Mouse (Mus musculus) ES-E14 (cell line): ENCODE results near the gene Ifi27l2b. TPM values are rescaled to one million over a fixed set of nuclear protein-coding genes. Genes with fewer than 3 reads are reported as not detected.

Source experiments
- DNase-seq: peaks from one replicate; pipeline ENCODE4 v3.0.0-alpha.2; 2013; ENCODE audit warnings: low read depth, low spot score
- H3K27ac ChIP-seq: 2 replicates; pipeline ENCODE4 v1.5.1; 2012; ENCODE audit warnings: low read depth, mild to moderate bottlenecking, low read length, moderate library complexity, mixed read lengths; ENCODE audit not compliant: poor library complexity, insufficient read depth, severe bottlenecking
- H3K36me3 ChIP-seq: 2 replicates; pipeline ENCODE4 v1.6.1; 2012; ENCODE audit warnings: mild to moderate bottlenecking, low read length, moderate library complexity, mixed read lengths; ENCODE audit not compliant: control insufficient read depth, poor library complexity, insufficient read depth, severe bottlenecking
- H3K4me1 ChIP-seq, 2 experiments: fragments of 150-350 bp in 1 of 2; sonication (generic) in 1 of 2; 2 replicates each; pipeline ENCODE4 v1.6.1; 2012; ENCODE audit warnings: low read length in 2 of 2, mild to moderate bottlenecking in 1 of 2, mixed read lengths in 1 of 2; ENCODE audit not compliant: control insufficient read depth in 2 of 2, insufficient read depth in 2 of 2, poor library complexity in 1 of 2
- H3K4me3 ChIP-seq, 2 experiments: fragments of 150-350 bp in 1 of 2; sonication (generic) in 1 of 2; 2 replicates each; pipeline ENCODE4 v1.5.1; 2012; ENCODE audit warnings: low read length in 2 of 2, low read depth in 1 of 2, mild to moderate bottlenecking in 1 of 2, mixed read lengths in 1 of 2; ENCODE audit not compliant: insufficient read depth in 1 of 2, poor library complexity in 1 of 2, severe bottlenecking in 1 of 2
- H3K9ac ChIP-seq: 2 replicates; pipeline ENCODE4 v1.6.1; 2012; ENCODE audit warnings: low read depth, mild to moderate bottlenecking, low read length, mixed read lengths; ENCODE audit not compliant: poor library complexity, insufficient read depth, severe bottlenecking
- H3K9me3 ChIP-seq: fragments of 150-350 bp; sonication (generic); 2 replicates; pipeline ENCODE4 v1.6.1; 2012; ENCODE audit warnings: low read depth, mild to moderate bottlenecking, low read length; ENCODE audit not compliant: control insufficient read depth, insufficient read depth
- CHD2 ChIP-seq: IDR thresholded peaks from 2 replicates; pipeline ENCODE4 v1.6.1; 2014; ENCODE audit warnings: mild to moderate bottlenecking, low read depth, low read length, inconsistent platforms
- HCFC1 ChIP-seq: IDR thresholded peaks from 2 replicates; pipeline ENCODE4 v1.6.1; 2012; ENCODE audit warnings: low read length, inconsistent platforms, borderline replicate concordance; ENCODE audit not compliant: insufficient read depth
- MAFK ChIP-seq: IDR thresholded peaks from 2 replicates; pipeline ENCODE4 v1.6.1; 2014; ENCODE audit warnings: mild to moderate bottlenecking, low read depth, low read length, inconsistent platforms; ENCODE audit not compliant: insufficient read depth
- ZC3H11A ChIP-seq: IDR thresholded peaks from 2 replicates; pipeline ENCODE4 v1.6.1; 2012; ENCODE audit warnings: low read depth, mild to moderate bottlenecking, inconsistent platforms, low read length, borderline replicate concordance
- ZNF384 ChIP-seq: IDR thresholded peaks from 2 replicates; pipeline ENCODE4 v1.6.1; 2012; ENCODE audit warnings: low read depth, low read length, inconsistent platforms
- in situ Hi-C, 2 experiments: fragments of 600-800 bp; cut with MboI; formaldehyde crosslinking; loops; one replicate each; pipeline ENCODE4 v1.15.1; 2025; ENCODE audit warnings: low sequenced_read_pairs in 2 of 2, inconsistent platforms in 1 of 2; ENCODE audit not compliant: unreplicated experiment in 2 of 2
- total RNA-seq: library from RNA; depleted of rRNA; stranded (reverse); fragments of 300-350 nt; gene quantifications from 2 replicates; pipeline ENCODE4 v1.2.3, GENCODE M21; 2012

Gene Ifi27l2b
- total RNA-seq, 1 experiment, result 0.58 TPM

- H3K9ac ChIP-seq, result no peak within 1 kb of the TSS
- H3K27ac ChIP-seq, result no peak within 1 kb of the TSS
- TF ChIP-seq ZNF384 (no peak), HCFC1 (no peak), ZC3H11A (no peak), MAFK (no peak), CHD2 (no peak)
- H3K9me3 ChIP-seq, result no peaks in the 10 kb centered on the region
- in situ Hi-C loops, result no loop called here
- no peak within 1 kb of the TSS for H3K4me3 ChIP-seq
- no peak for DNase-seq
- H3K4me1 ChIP-seq, result no peaks in the 10 kb centered on the region
- H3K36me3 ChIP-seq, result no peaks in the 10 kb centered on the region
Measured at GRCm38 (mm10) chr12:103443524-103443923, 13.5 kb downstream of the Ifi27l2b start, which contains the start of gene Ifi27l2a. Gene Ifi27l2a (minus strand): TSS chr12:103443680.

- H3K4me1 ChIP-seq, result peaks cover 0 to 4% of the 10 kb centered on the region in 2 experiments; a peak in 1 of 4 replicates
- TF ChIP-seq ZC3H11A (no peak), CHD2 (no peak), ZNF384 (no peak), MAFK (no peak), HCFC1 (no peak)
- no peak for DNase-seq
- H3K4me3 ChIP-seq, result no peak overlapping the region
- no peak overlapping the region for H3K27ac ChIP-seq
- in situ Hi-C loops, result no loop called here
- no peaks in the 10 kb centered on the region for H3K9me3 ChIP-seq
- no peak overlapping the region for H3K9ac ChIP-seq
- no peaks in the 10 kb centered on the region for H3K36me3 ChIP-seq
Measured at GRCm38 (mm10) chr12:103437601-103438000, 19.4 kb downstream of the Ifi27l2b start.

GRCm38 (mm10) chr12:103434861-103435260, 22.2 kb downstream of the Ifi27l2b start:
- Histone ChIP-seq H3K9ac (no peak overlapping the region), H3K27ac (no peak overlapping the region), H3K4me1 (peaks cover 0 to 4% of the 10 kb centered on the region in 2 experiments; a peak in 1 of 4 replicates), H3K9me3 (no peaks in the 10 kb centered on the region), H3K36me3 (no peaks in the 10 kb centered on the region), H3K4me3 (no peak overlapping the region)
- no peak for TF ChIP-seq HCFC1
- no peak for DNase-seq
- in situ Hi-C loops, result no loop called here

- in situ Hi-C loops, result no loop called here
Measured at GRCm38 (mm10) chr12:103433986-103434731, 22.9 kb downstream of the Ifi27l2b start, which contains the start of gene Ifi27. Gene Ifi27 (plus strand): TSS chr12:103434211.

More at GRCm38 (mm10) chr12:103433986-103434731, 22.9 kb downstream of the Ifi27l2b start, which contains the start of gene Ifi27:
- no peaks in the 10 kb centered on the region for H3K36me3 ChIP-seq
- H3K4me1 ChIP-seq, result peaks cover 0 to 4% of the 10 kb centered on the region in 2 experiments; a peak in 1 of 4 replicates
- no peaks in the 10 kb centered on the region for H3K9me3 ChIP-seq
- H3K27ac ChIP-seq, result no peak within 1 kb of the TSS
- TF ChIP-seq HCFC1 (no peak), MAFK (no peak), ZNF384 (no peak), ZC3H11A (no peak), CHD2 (no peak)
- no peak for DNase-seq
- H3K9ac ChIP-seq, result no peak within 1 kb of the TSS
- H3K4me3 ChIP-seq, result no peak within 1 kb of the TSS
